Mouse (Mus musculus) CH12.LX (cell line): ENCODE measurements around the gene Fgfr2. TPM values are rescaled to one million over a fixed set of nuclear protein-coding genes. Genes with fewer than 3 reads are reported as not detected.

Experiments used
- DNase-seq: peaks from one replicate; pipeline ENCODE4 v3.0.0-alpha.2; 2013; ENCODE audit errors: extremely low read depth
- H3K27ac ChIP-seq: 2 replicates; pipeline ENCODE4 v1.5.1; 2012; ENCODE audit warnings: low read depth, mild to moderate bottlenecking, control low read depth, moderate library complexity; ENCODE audit not compliant: insufficient read depth
- H3K27me3 ChIP-seq: replicated peaks from 2 replicates; pipeline ENCODE3; 2012; ENCODE audit warnings: inconsistent platforms
- H3K36me3 ChIP-seq, 2 experiments: replicated peaks in 1 of 2; 2 replicates each; pipeline versions ENCODE3 to v1.6.1; 2012; ENCODE audit warnings: inconsistent platforms in 1 of 2, low read length in 1 of 2, mild to moderate bottlenecking in 1 of 2, mixed read lengths in 1 of 2, moderate library complexity in 1 of 2; ENCODE audit not compliant: control insufficient read depth in 1 of 2, insufficient read depth in 1 of 2
- H3K4me1 ChIP-seq, 2 experiments: 2 replicates each; pipeline ENCODE4 v1.6.1; 2012; ENCODE audit warnings: inconsistent platforms in 1 of 2, moderate library complexity in 1 of 2; ENCODE audit not compliant: insufficient read depth in 2 of 2, control insufficient read depth in 1 of 2
- H3K4me2 ChIP-seq: 2 replicates; pipeline ENCODE4 v1.6.1; 2012; ENCODE audit warnings: low read depth, mild to moderate bottlenecking, control low read depth; ENCODE audit not compliant: poor library complexity, insufficient read depth, severe bottlenecking
- H3K4me3 ChIP-seq, 3 experiments: fragments of 150-350 bp in 1 of 3; sonication (generic) in 1 of 3; replicated peaks in 1 of 3; 2 replicates each; pipeline versions ENCODE3 to v1.5.1; 2011 to 2012; ENCODE audit warnings: low read depth in 2 of 3, low read length in 2 of 3, mild to moderate bottlenecking in 2 of 3, moderate library complexity in 2 of 3, control low read depth in 1 of 3, improper control_type of control experiment in 1 of 3, inconsistent platforms in 1 of 3, mixed read lengths in 1 of 3; ENCODE audit not compliant: poor library complexity in 1 of 3
- H3K79me2 ChIP-seq: replicated peaks from 2 replicates; pipeline ENCODE4 v1.6.1; 2012; ENCODE audit warnings: mild to moderate bottlenecking, moderate library complexity; ENCODE audit not compliant: control insufficient read depth, poor library complexity, insufficient read depth, severe bottlenecking; ENCODE audit errors: extremely low read depth
- H3K9ac ChIP-seq: 2 replicates; pipeline ENCODE4 v1.6.1; 2012; ENCODE audit warnings: low read depth, mild to moderate bottlenecking, control low read depth, moderate library complexity; ENCODE audit not compliant: insufficient read depth
- H3K9me3 ChIP-seq: replicated peaks from 2 replicates; pipeline ENCODE3; 2012; ENCODE audit warnings: low read length, inconsistent platforms, mixed read lengths
- BHLHE40 ChIP-seq: IDR thresholded peaks from 2 replicates; pipeline ENCODE4 v1.6.1; 2011; ENCODE audit warnings: mild to moderate bottlenecking, low read depth, low read length, improper control_type of control experiment
- CHD1 ChIP-seq: IDR thresholded peaks from 2 replicates; pipeline ENCODE4 v1.6.1; 2012; ENCODE audit warnings: low read depth, low read length, improper control_type of control experiment, inconsistent platforms
- CHD2 ChIP-seq: IDR thresholded peaks from 2 replicates; pipeline ENCODE4 v1.6.1; 2011; ENCODE audit warnings: low read length, improper control_type of control experiment
- E2F4 ChIP-seq: IDR thresholded peaks from 2 replicates; pipeline ENCODE4 v1.6.1; 2011; ENCODE audit warnings: low read depth, low read length, improper control_type of control experiment; ENCODE audit not compliant: insufficient replicate concordance
- ELF1 ChIP-seq: IDR thresholded peaks from 2 replicates; pipeline ENCODE4 v1.6.1; 2014; ENCODE audit warnings: low read depth, mild to moderate bottlenecking, inconsistent platforms, low read length, improper control_type of control experiment
- ETS1 ChIP-seq: conservative IDR thresholded peaks from 2 replicates; pipeline ENCODE4 v1.6.1; 2012; ENCODE audit warnings: low read depth, mild to moderate bottlenecking, inconsistent platforms, low read length, improper control_type of control experiment, moderate library complexity
- GABPA ChIP-seq: IDR thresholded peaks from 2 replicates; pipeline ENCODE4 v1.6.1; 2012; ENCODE audit warnings: low read depth, low read length, improper control_type of control experiment, inconsistent platforms; ENCODE audit not compliant: insufficient replicate concordance
- HCFC1 ChIP-seq: IDR thresholded peaks from 2 replicates; pipeline ENCODE4 v1.6.1; 2012; ENCODE audit warnings: low read depth, mild to moderate bottlenecking, inconsistent platforms, low read length, improper control_type of control experiment
- JUN ChIP-seq: IDR thresholded peaks from 2 replicates; pipeline ENCODE4 v1.6.1; 2011; ENCODE audit warnings: low read depth, mild to moderate bottlenecking, low read length, improper control_type of control experiment, moderate library complexity; ENCODE audit not compliant: insufficient read depth
- KAT2A ChIP-seq: IDR thresholded peaks from 2 replicates; pipeline ENCODE4 v1.6.1; 2012; ENCODE audit warnings: low read length, improper control_type of control experiment, inconsistent platforms; ENCODE audit not compliant: insufficient replicate concordance
- MAFK ChIP-seq: IDR thresholded peaks from 2 replicates; pipeline ENCODE4 v1.6.1; 2011; ENCODE audit warnings: low read length, improper control_type of control experiment; ENCODE audit not compliant: insufficient replicate concordance
- MEF2A ChIP-seq: IDR thresholded peaks from 2 replicates; pipeline ENCODE4 v1.6.1; 2014; ENCODE audit warnings: low read depth, mild to moderate bottlenecking, inconsistent platforms, low read length, improper control_type of control experiment, borderline replicate concordance
- MYC ChIP-seq: IDR thresholded peaks from 2 replicates; pipeline ENCODE4 v1.6.1; 2011; ENCODE audit warnings: low read depth, mild to moderate bottlenecking, improper control_type of control experiment, low read length
- NELFE ChIP-seq: IDR thresholded peaks from 2 replicates; pipeline ENCODE4 v1.6.1; 2011; ENCODE audit warnings: low read depth, low read length, improper control_type of control experiment
- PAX5 ChIP-seq: IDR thresholded peaks from 2 replicates; pipeline ENCODE4 v1.6.1; 2012; ENCODE audit warnings: low read length, inconsistent platforms, mixed read lengths
- POLR2AphosphoS2 ChIP-seq: IDR thresholded peaks from 2 replicates; pipeline ENCODE4 v1.6.1; 2011; ENCODE audit warnings: low read depth, low read length, improper control_type of control experiment
- RAD21 ChIP-seq: IDR thresholded peaks from 2 replicates; pipeline ENCODE4 v1.6.1; 2011; ENCODE audit warnings: low read depth, mild to moderate bottlenecking, low read length, improper control_type of control experiment, moderate library complexity
- RCOR1 ChIP-seq: conservative IDR thresholded peaks from 2 replicates; pipeline ENCODE4 v1.6.1; 2012; ENCODE audit warnings: low read depth, mild to moderate bottlenecking, inconsistent platforms, low read length, improper control_type of control experiment
- SIN3A ChIP-seq: IDR thresholded peaks from 2 replicates; pipeline ENCODE4 v1.6.1; 2012; ENCODE audit warnings: low read length, improper control_type of control experiment, inconsistent platforms
- TBP ChIP-seq: conservative IDR thresholded peaks from 2 replicates; pipeline ENCODE4 v1.6.1; 2011; ENCODE audit warnings: low read depth, low read length, improper control_type of control experiment
- UBTF ChIP-seq: IDR thresholded peaks from 2 replicates; pipeline ENCODE4 v1.6.1; 2012; ENCODE audit warnings: low read depth, mild to moderate bottlenecking, inconsistent platforms, low read length, improper control_type of control experiment, moderate library complexity
- ZC3H11A ChIP-seq: IDR thresholded peaks from 2 replicates; pipeline ENCODE4 v1.6.1; 2012; ENCODE audit warnings: low read depth, mild to moderate bottlenecking, inconsistent platforms, low read length, improper control_type of control experiment
- ZKSCAN1 ChIP-seq: IDR thresholded peaks from 2 replicates; pipeline ENCODE4 v1.6.1; 2012; ENCODE audit warnings: low read depth, inconsistent platforms, low read length, improper control_type of control experiment, borderline replicate concordance
- ZMIZ1 ChIP-seq: IDR thresholded peaks from 2 replicates; pipeline ENCODE4 v1.6.1; 2012; ENCODE audit warnings: low read depth, mild to moderate bottlenecking, inconsistent platforms, low read length, improper control_type of control experiment
- ZNF384 ChIP-seq: IDR thresholded peaks from 2 replicates; pipeline ENCODE4 v1.6.1; 2012; ENCODE audit warnings: low read depth, low read length, improper control_type of control experiment, inconsistent platforms
- dilution Hi-C: fragments of 300-500 bp; cut with MboI; formaldehyde crosslinking; loops from 2 replicates; pipeline ENCODE4 v1.14.3; 2020; ENCODE audit warnings: low sequenced_read_pairs; ENCODE audit not compliant: extremely low pct_unique_long_range_greater_than_20kb, extremely low pct_ligation_motif_present
- in situ Hi-C: fragments of 300-500 bp; cut with MboI; formaldehyde crosslinking; loops from 3 replicates; pipeline ENCODE4 v1.14.3; 2019; ENCODE audit warnings: low sequenced_read_pairs, low pct_ligation_motif_present, low pct_unique_long_range_greater_than_20kb, mixed read lengths
- polyA plus RNA-seq: library from polyadenylated mRNA; unstranded; fragments of >175 nt; gene quantifications from 2 replicates; pipeline ENCODE4 v1.2.1, GENCODE M21; 2012; ENCODE audit warnings: low read depth; ENCODE audit not compliant: insufficient read length
- total RNA-seq, 2 experiments: library from RNA; depleted of rRNA; stranded (reverse); fragments of 300-350 nt in 1 of 2; fragments of >200 nt in 1 of 2; gene quantifications; 2 replicates each; pipeline ENCODE4 v1.2.3; 2012 to 2014

The Fgfr2 gene
- total and polyA plus RNA-seq, 3 experiments = not detected

DNA sequence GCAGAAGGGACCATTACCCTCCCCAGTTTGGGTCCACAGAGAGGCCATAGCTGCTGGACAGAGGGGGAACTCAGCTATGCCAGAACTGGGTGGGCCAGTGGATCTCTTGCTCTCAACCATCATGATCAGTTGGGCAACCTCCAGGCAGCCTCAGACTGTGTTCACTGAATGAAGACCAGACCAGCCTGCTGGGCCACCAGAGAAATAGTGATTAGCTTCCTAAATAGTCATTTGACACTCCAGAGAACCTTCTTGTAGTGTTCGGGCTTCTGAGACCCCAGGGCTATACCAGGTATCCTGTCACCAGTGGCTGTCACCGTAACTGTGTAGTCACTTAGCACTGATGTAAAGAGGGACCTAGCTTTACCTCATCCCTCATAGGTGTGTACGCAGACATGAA lies 440.8 kb downstream of the Fgfr2 start:
- dilution Hi-C loops = no loop called here
- Histone ChIP-seq H3K9ac (no peak overlapping the region), H3K4me2 (no peak overlapping the region), H3K36me3 (peaks cover 0 to 6% of the 10 kb centered on the region in 2 experiments), H3K4me3 (no peak overlapping the region), H3K79me2 (no peaks in the 10 kb centered on the region), H3K27me3 (no peaks in the 10 kb centered on the region), H3K4me1 (peaks cover 10 to 47% of the 10 kb centered on the region in 2 experiments), H3K27ac (no peak overlapping the region), H3K9me3 (no peaks in the 10 kb centered on the region)
- no peak for DNase-seq
- TF ChIP-seq JUN (no peak), MEF2A (no peak), ZC3H11A (no peak), ETS1 (no peak), RAD21 (no peak), BHLHE40 (no peak), PAX5 (no peak), UBTF (no peak), POLR2AphosphoS2 (no peak), SIN3A (no peak), ZMIZ1 (no peak), ZKSCAN1 (no peak), GABPA (no peak), MYC (no peak), CHD2 (no peak), CHD1 (no peak), KAT2A (no peak)
- in situ Hi-C loops = no loop called here

DNA sequence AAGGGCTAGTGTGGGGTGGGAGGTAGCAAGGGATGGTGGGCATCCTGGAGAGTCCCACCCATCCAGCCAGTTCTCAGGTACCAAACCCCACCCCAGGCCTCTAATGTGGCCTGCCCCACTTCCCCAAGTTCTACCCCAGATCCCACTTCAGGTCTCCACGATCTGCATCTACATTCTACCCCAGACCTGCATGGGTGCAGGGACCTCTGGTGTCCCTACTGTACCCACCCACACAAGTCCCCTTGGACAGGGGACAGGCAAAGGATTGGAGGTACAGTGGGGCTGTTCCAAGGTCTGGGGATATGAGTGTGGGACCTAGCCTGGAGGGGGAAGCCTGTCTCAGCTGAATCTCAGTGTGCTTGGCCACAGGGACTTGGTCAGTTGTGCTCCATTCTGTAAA lies 441.3 kb downstream of the Fgfr2 start:
- Histone ChIP-seq H3K4me3 (no peak overlapping the region), H3K27me3 (no peaks in the 10 kb centered on the region), H3K4me1 (peaks cover 9 to 42% of the 10 kb centered on the region in 2 experiments), H3K36me3 (peaks cover 0 to 6% of the 10 kb centered on the region in 2 experiments), H3K9me3 (no peaks in the 10 kb centered on the region), H3K27ac (no peak overlapping the region), H3K9ac (no peak overlapping the region), H3K79me2 (no peaks in the 10 kb centered on the region), H3K4me2 (no peak overlapping the region)
- dilution Hi-C loops = no loop called here
- no peak for DNase-seq
- TF ChIP-seq CHD2 (no peak), BHLHE40 (no peak), ZNF384 (no peak), GABPA (no peak), RCOR1 (no peak), ZMIZ1 (no peak), ZC3H11A (no peak), NELFE (no peak), ETS1 (no peak), E2F4 (no peak), POLR2AphosphoS2 (no peak), TBP (no peak), PAX5 (no peak), ZKSCAN1 (no peak), ELF1 (no peak), MAFK (no peak), HCFC1 (no peak), CHD1 (no peak), KAT2A (no peak)
- in situ Hi-C loops = no loop called here
